Mouse (Mus musculus) heart, adult 9 months (tissue): ENCODE measurements around the gene Psmb3.

Experiments
- DNase-seq, 2 experiments: peaks; one replicate each; pipeline ENCODE4 v3.0.0; 2022; ENCODE audit warnings: low spot score in 2 of 2

Psmb3 gene

GRCm38 (mm10) chr11:97668160-97668559, 35.0 kb upstream of the Psmb3 start:
- no peak for DNase-seq

DNA sequence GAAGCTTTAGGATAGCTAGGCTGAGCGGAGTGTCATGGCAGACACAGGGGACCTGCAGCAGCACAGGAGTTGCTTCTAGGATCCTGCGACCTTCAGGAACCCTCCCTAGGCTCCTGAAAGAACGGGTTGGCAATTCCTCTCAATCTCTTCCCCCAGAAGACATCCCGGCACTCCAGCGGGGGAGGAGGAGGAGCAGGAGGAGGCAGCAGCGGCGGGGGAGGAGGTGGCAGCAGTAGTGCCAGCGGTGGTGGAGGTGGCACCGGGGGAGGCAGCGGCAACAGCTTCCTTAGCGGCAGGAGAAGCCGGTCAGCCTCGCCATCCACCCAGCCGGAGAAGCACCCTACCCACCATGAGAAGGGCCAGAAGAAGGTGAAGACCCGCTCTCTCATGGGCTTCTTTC, 33.9 kb upstream of the Psmb3 start:
- DNase-seq: no peak

GRCm38 (mm10) chr11:97669829-97670228, 33.4 kb upstream of the Psmb3 start:
- peak; percentile 58 to 76 for DNase-seq

- no peak for DNase-seq
These were observed 32.7 kb upstream of the Psmb3 start for GRCm38 (mm10) chr11:97670234-97671176.

- DNase-seq: no peak
These were observed 32.0 kb upstream of the Psmb3 start for GRCm38 (mm10) chr11:97671177-97671527.

DNA sequence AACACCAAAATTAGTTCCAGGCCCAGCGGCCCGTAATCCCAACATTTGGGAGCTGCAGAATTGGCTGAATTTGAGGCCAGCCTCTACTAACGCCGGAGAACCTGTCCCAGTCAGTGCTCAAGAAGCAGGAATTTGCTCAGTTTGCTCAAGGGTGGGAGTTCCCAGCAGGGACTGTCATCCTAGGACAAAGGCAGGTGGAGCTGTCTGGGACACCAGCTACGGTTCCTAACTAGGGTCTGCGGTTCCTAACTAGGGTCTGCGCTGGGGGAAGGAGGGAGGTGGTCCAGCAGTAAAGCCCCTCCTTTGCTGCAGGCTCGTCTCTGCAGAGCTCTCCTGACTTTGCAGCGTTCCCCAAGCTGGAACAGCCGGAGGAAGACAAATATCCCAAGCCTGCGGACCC, 30.1 kb upstream of the Psmb3 start:
- DNase-seq: no peak

DNA sequence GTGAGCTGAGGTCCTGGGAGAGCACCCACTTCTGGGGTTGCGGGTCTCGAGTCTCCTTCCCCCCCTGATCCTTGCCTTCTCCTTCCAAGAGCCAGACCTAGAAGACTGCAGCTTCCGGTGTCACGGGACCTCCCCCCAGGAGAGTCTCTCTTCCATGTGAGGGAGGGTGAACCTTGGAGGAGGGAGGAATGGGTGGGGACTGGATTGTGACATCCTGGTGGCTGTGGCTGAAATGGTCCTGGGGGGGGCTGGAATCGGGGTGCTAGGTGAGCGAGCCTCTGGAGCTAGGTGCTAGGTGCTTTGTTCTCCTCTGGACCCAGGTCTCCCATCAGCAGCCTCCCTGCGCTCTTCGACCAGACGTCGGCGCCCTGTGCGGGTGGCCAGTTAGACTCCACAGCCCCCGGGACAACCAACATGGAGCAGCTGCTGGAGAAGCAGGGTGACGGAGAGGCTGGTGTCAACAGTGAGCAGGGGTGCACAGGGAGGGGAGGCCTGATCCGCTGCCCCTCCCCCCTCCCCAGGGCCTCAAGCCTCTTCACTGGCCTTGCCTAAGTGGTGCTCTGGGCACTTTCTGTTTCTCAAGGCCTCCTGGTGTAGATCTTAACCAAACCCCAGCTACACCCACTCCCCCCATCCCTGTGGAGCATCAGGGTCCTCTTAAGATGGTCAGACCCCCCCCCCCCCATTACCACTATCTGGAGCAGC, 27.0 kb upstream of the Psmb3 start:
- DNase-seq: no peak

- DNase-seq: no peak
These were observed 25.8 kb upstream of the Psmb3 start for GRCm38 (mm10) chr11:97677381-97677780.

DNA sequence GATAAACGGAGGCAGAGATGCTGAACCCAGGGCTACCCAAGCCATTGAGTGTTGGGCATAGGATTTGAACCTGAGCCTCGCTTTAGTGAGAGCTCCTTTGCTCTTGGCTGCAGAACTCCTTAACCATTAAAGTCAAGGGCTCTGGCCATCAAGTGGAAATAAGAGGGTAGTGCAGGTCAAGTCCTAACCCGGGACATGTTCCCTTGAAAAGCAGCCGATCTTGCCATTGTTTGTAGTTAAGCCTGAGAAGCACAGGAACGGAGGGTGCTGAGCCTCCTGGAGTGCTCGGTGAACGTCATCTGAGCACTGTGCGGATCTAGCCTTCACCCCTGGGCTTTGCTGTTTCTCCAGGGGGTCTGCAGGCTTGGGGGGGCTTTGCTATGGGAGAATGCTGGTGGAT, 25.4 kb upstream of the Psmb3 start:
- DNase-seq: no peak

DNA sequence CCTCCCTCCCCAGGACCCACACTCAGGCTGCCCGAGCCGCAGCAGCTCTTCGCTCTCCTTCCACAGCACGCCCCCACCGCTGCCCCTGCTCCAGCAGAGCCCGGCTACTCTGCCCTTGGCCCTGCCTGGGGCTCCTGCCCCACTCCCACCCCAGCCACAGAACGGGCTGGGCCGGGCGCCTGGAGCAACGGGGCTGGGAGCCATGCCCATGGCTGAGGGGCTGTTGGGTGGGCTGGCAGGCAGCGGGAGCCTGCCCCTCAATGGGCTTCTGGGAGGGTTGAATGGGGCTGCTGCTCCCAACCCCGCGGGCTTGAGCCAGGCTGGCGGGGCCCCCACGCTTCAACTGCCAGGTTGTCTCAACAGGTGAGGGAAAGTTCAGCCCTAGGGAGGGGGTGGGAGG, 24.9 kb upstream of the Psmb3 start:
- DNase-seq: no peak

DNA sequence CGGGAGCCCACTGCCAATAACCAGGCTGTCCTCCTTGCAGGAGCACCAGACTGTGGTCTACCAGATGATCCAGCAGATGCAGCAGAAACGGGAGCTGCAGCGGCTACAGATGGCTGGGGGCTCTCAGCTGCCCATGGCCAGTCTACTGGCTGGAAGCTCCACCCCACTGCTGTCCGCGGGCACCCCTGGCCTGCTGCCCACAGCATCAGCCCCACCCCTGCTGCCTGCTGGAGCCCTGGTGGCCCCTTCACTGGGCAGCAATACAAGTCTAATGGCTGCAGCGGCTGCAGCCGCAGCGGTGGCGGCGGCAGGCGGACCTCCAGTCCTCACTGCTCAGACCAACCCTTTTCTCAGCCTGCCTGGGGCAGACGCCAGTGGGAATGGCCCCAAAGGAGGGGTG, 22.8 kb upstream of the Psmb3 start:
- no peak for DNase-seq

DNA sequence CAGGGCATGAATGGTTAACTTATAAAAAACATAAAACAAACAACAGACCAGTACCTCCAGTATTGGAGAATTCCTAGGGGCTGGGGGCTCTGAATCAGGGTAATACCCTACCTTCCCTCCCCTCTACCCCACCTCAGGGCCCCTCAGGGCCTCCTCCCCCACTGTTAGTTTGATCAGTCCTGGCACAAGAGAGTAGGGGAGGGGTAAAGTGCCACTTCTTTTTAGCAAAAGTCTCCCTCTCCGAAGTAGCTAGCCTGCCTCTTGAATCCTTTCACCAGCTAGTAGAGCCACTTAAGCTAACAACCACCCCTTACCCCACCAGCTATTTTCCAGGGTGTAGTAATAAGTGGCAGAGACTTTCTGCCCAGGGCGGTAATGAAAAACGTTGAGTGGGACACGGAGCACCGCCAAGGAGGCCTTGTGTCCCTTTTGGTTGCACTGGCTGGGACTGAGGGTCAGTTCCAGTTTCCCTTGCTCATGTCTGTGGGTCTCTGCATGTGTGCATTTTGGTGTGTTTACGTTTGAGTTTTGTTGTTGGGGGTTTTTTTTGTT, 20.6 kb upstream of the Psmb3 start:
- DNase-seq: no peak

DNA sequence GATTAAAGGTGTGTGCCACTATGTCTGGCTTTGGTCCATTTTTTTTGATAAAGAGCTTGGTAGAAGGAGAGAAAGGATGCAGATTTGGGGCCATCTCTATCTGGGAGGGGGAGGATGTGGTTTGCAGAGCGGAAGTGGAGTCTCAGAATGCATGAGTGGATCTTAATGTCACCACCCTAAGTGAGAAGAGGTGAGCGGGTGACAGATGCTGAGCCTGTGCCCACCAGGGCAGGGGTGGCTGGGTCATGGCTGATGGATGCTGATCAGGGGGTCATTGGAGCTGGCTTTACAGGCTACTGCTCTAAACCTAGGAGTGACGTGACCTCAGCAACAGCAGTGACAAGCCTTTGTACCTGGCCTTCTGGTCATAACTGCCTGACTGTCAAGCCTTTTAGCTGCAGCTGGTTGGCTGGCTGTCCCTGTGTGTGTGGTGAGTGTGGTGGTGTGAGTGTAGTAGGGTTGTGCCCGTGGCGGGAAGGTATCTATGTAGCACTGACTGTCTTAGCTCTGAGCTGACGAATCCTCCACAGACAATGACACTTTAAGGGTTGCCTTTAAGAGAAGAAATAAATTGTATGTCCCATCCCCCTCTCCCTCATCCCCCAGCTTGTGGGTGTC, 19.0 kb upstream of the Psmb3 start:
- peak in 1 of 2 experiments; percentile 36 for DNase-seq

GRCm38 (mm10) chr11:97684766-97685165, 18.4 kb upstream of the Psmb3 start:
- DNase-seq: peak; percentile 36 to 49

DNA sequence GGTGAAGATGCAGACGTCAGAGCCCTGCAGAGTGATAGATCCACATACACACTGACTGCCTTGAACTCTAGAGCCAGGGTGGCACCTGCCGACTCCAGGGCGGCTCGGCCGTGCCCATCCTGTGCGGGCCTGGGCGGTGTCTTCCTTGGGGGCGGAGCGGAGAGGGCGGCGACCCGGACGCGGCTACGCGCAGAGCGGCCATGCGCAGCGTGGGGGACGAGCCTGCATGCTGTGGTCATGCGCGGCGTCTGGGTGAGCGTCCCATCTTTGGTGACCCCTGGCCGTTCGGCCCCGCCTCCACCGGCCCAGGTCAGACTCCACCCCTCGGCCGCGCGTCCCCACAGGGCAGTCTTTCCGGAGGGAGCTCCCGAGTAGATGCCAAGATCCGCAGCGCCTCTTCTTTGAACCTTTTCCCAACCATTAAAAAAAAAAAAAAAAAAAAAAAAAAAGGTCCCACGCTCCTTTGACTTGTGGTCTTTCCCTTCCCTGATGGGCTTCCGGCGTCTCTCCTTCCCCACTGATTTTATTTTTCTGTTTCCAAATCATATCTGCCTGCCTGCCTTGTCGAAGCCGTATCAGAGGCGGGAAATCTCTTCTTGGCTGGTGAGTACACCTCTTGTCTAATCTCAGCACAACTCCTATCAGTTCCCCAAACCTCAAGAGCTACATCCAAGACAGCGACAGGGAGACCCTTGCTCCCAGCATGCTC, 17.4 kb upstream of the Psmb3 start, which contains the start of gene Cisd3:
Cisd3 (plus strand) TSS at position 214 of the 709 bp plus-strand sequence.
- DNase-seq: peak; percentile 96 to 97

GRCm38 (mm10) chr11:97686322-97686908, 16.8 kb upstream of the Psmb3 start:
- DNase-seq: no peak

GRCm38 (mm10) chr11:97687061-97687460, 16.1 kb upstream of the Psmb3 start:
- no peak for DNase-seq

GRCm38 (mm10) chr11:97689861-97690260, 13.3 kb upstream of the Psmb3 start:
- peak in 1 of 2 experiments; percentile 47 for DNase-seq

DNA sequence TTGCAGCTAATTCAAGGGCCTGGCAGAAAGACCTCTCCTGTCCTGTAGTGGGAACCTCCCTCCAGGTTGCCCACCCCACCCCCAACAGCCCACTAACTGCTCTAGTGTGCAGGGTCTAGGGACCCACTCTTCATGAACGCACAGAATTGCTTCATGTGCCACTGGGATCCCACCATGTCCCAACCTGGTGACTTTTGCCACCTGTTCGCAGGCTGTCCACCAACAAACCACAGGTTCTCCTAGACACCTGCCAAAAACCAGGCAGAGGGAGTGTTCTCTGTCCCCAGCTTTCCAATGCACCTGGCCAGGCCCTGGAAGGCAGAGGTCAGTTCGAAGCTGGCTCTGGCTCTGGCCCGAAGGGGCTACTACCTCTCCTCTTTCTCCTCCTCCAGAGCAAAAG, 8.8 kb upstream of the Psmb3 start:
- DNase-seq: no peak

- peak in 1 of 2 experiments; percentile 38 for DNase-seq
These were observed 8.1 kb upstream of the Psmb3 start for GRCm38 (mm10) chr11:97694921-97695711.
